Mouse (Mus musculus) MEL (cell line): Measurements from ENCODE around the gene Lpar3.

Experiments used
- BHLHE40 ChIP-seq: IDR thresholded peaks from 2 replicates; pipeline ENCODE4 v1.6.1; 2012; ENCODE audit warnings: low read depth, mild to moderate bottlenecking, inconsistent platforms, low read length, improper control_type of control experiment, borderline replicate concordance
- CHD2 ChIP-seq: IDR thresholded peaks from 2 replicates; pipeline ENCODE4 v1.6.1; 2011; ENCODE audit warnings: low read length, improper control_type of control experiment
- CTCF ChIP-seq, 3 experiments: IDR thresholded peaks in 2 of 3; conservative IDR thresholded peaks in 1 of 3; 2 replicates each; pipeline ENCODE4 v1.5.1; 2011 to 2012; ENCODE audit warnings: low read length in 3 of 3, low read depth in 2 of 3, mild to moderate bottlenecking in 2 of 3, improper control_type of control experiment in 1 of 3, inconsistent platforms in 1 of 3, mixed read lengths in 1 of 3, moderate library complexity in 1 of 3; ENCODE audit not compliant: control insufficient read depth in 1 of 3, insufficient read depth in 1 of 3, poor library complexity in 1 of 3, severe bottlenecking in 1 of 3
- EP300 ChIP-seq, 2 experiments: IDR thresholded peaks; 2 replicates each; pipeline ENCODE4 v1.6.1; 2011; ENCODE audit warnings: improper control_type of control experiment in 2 of 2, low read length in 2 of 2, low read depth in 1 of 2, mild to moderate bottlenecking in 1 of 2
- GABPA ChIP-seq: IDR thresholded peaks from 2 replicates; pipeline ENCODE4 v1.6.1; 2012; ENCODE audit warnings: low read depth, mild to moderate bottlenecking, inconsistent platforms, low read length, improper control_type of control experiment, moderate library complexity
- GATA1 ChIP-seq: IDR thresholded peaks from 2 replicates; pipeline ENCODE4 v1.6.1; 2011; ENCODE audit warnings: low read depth, low read length, improper control_type of control experiment
- KAT2A ChIP-seq: conservative IDR thresholded peaks from 2 replicates; pipeline ENCODE4 v1.6.1; 2012; ENCODE audit warnings: low read depth, low read length, improper control_type of control experiment, inconsistent platforms
- MAZ ChIP-seq: IDR thresholded peaks from 2 replicates; pipeline ENCODE4 v1.6.1; 2012; ENCODE audit warnings: low read depth, mild to moderate bottlenecking, inconsistent platforms, low read length, improper control_type of control experiment
- MYB ChIP-seq: IDR thresholded peaks from 2 replicates; pipeline ENCODE4 v1.6.1; 2011; ENCODE audit warnings: mild to moderate bottlenecking, low read depth, low read length, improper control_type of control experiment
- POLR2A ChIP-seq, 2 experiments: IDR thresholded peaks; 2 replicates each; pipeline ENCODE4 v1.6.1; 2011 to 2012; ENCODE audit warnings: low read length in 2 of 2, mild to moderate bottlenecking in 2 of 2, control low read depth in 1 of 2, improper control_type of control experiment in 1 of 2, low read depth in 1 of 2, moderate library complexity in 1 of 2; ENCODE audit not compliant: control insufficient read depth in 1 of 2, insufficient read depth in 1 of 2, poor library complexity in 1 of 2
- SIN3A ChIP-seq: IDR thresholded peaks from 2 replicates; pipeline ENCODE4 v1.6.1; 2012; ENCODE audit warnings: low read length, improper control_type of control experiment, inconsistent platforms

DNA sequence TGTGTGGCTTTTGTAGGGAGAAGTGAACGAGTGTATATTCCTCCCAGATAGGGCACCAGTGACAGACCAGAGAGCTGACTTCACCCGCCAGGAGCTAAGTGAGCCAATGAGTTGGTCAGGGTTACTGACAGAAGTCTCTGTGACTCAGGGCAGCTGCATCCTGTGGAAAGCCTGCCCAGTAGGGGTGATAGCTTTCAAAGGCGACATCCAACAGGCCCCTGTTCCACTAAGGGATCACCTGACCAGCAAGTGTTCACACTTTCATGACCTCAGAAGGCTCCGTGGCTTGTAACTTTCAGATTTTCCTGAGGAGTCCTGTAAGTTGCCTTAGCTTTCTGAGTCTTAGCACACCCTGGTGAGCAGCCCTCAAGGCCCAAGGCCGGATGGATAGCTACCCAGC is 47.7 kb upstream of the Lpar3 start:
- TF ChIP-seq KAT2A (no peak), BHLHE40 (no peak), POLR2A (IDR thresholded peaks at IDR 0.05; ENCODE audit: control insufficient read depth in 1 of 2, insufficient read depth in 1 of 2, low read depth in 1 of 2, low read length in 2 of 2, poor library complexity in 1 of 2) (no peak), CTCF (IDR thresholded peaks at IDR 0.05 in 2 of 3, conservative IDR thresholded peaks at IDR 0.05 in 1 of 3; ENCODE audit: control insufficient read depth in 1 of 3, insufficient read depth in 1 of 3, low read depth in 2 of 3, low read length in 3 of 3, poor library complexity in 1 of 3, severe bottlenecking in 1 of 3) (no peak), SIN3A (no peak), MYB (no peak), EP300 (IDR thresholded peaks at IDR 0.05; ENCODE audit: low read depth in 1 of 2, low read length in 2 of 2) (no peak), GATA1 (no peak), MAZ (no peak), GABPA (no peak), CHD2 (no peak)
